Mouse (Mus musculus) intestine, embryonic 16.5 days (tissue): ENCODE data around the gene Amph. TPM values are rescaled to one million over a fixed set of nuclear protein-coding genes. Genes with fewer than 3 reads are reported as not detected.

Experiments used
- ATAC-seq: fragments of 200-750 bp; cut with Nextera tagmentation; 2 replicates; pipeline ENCODE4 v1.8.0; 2017; ENCODE audit warnings: moderate TSS enrichment, moderate library complexity
- H3K27ac ChIP-seq: fragments of 300-500 bp; sonication (generic); 2 replicates; pipeline ENCODE4 v1.5.1; 2014; ENCODE audit warnings: mild to moderate bottlenecking, low read length
- H3K27me3 ChIP-seq: fragments of 300-500 bp; sonication (generic); replicated peaks from 2 replicates; pipeline ENCODE4 v1.6.1; 2014; ENCODE audit warnings: low read length, control low read depth, mixed read lengths; ENCODE audit not compliant: control insufficient read depth, insufficient read depth
- H3K36me3 ChIP-seq: fragments of 300-500 bp; sonication (generic); 2 replicates; pipeline ENCODE4 v1.6.1; 2014; ENCODE audit warnings: low read length, control low read depth; ENCODE audit not compliant: control insufficient read depth, insufficient read depth
- H3K4me1 ChIP-seq: fragments of 300-500 bp; sonication (generic); 2 replicates; pipeline ENCODE4 v1.6.1; 2014; ENCODE audit warnings: low read length, control low read depth, mixed read lengths; ENCODE audit not compliant: control insufficient read depth, insufficient read depth
- H3K4me2 ChIP-seq: fragments of 300-500 bp; sonication (generic); 2 replicates; pipeline ENCODE4 v1.6.1; 2014; ENCODE audit warnings: low read depth, low read length, control low read depth
- H3K4me3 ChIP-seq: fragments of 300-500 bp; sonication (generic); 2 replicates; pipeline ENCODE4 v1.5.1; 2014; ENCODE audit warnings: mild to moderate bottlenecking, low read length
- H3K9ac ChIP-seq: fragments of 300-500 bp; sonication (generic); 2 replicates; pipeline ENCODE4 v1.6.1; 2014; ENCODE audit warnings: low read depth, low read length
- H3K9me3 ChIP-seq: fragments of 300-500 bp; sonication (generic); 2 replicates; pipeline ENCODE4 v1.6.1; 2016; ENCODE audit warnings: low read length, control low read depth; ENCODE audit not compliant: control insufficient read depth
- WGBS: fragments of 180-500 bp; shearing (Covaris S2); extraction: QIAGEN DNeasy Blood & Tissue Kit; methylation state at CpG from one replicate; pipeline ENCODE4 v1.1.7; 2014; 5-methylcytosine and 5-hydroxymethylcytosine counted together
- polyA plus RNA-seq: library from polyadenylated mRNA; unstranded; fragments of >200 nt; fragmentation: Nextera tagmentation; extraction: Ambion mirVana; gene quantifications from 2 replicates; pipeline ENCODE4 v1.2.1, GENCODE M21; 2015

Gene Amph
- polyA plus RNA-seq, 1 experiment from 2014 or later, result 1.8 TPM

DNA sequence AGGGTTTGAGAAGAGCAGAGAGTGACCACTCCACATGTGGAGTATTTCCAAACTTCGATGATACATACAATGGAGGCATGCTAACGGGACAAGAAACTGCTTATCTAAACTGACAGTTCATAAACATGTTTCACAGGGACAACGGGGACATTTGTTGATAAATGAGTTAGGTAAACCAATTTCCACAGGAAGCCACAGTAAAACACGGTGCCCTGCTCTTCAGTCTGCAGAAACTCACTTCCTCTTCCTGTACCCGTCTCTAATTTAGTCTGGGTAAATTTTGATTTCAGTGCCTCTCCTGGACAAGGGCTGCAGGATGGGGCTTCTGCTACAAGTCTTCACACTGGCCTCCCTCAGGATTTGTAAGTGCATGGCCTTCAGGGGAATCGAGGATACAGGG, 242.0 kb downstream of the Amph start:
- Histone ChIP-seq H3K27me3 (no peaks in the 10 kb centered on the region), H3K4me3 (no peak overlapping the region), H3K27ac (no peak overlapping the region), H3K4me2 (no peak overlapping the region), H3K36me3 (no peaks in the 10 kb centered on the region), H3K4me1 (no peaks in the 10 kb centered on the region), H3K9ac (no peak overlapping the region), H3K9me3 (no peaks in the 10 kb centered on the region)
- ATAC-seq, result no peak
- WGBS, result 36% methylated on average over 6 of the region's 6 CpGs

DNA sequence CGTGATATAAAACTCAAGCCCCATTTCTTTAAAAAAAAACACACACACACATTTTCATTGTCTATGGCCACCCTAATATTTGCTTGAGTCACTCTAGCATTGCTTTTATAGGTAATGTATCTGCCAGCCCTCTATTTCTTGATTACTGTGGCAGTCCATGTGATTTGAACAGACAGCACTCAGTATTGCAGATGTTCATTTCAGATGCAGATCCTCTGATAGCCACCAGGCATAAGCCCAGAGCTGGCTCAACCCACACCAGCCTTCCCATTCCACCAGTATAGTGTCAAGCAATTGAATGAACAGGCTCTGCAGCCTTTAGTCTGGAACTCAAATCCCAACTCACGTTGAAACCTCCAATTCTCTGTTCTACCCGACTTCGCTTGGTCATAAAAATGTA, 246.8 kb downstream of the Amph start:
- Histone ChIP-seq H3K27me3 (no peaks in the 10 kb centered on the region), H3K36me3 (no peaks in the 10 kb centered on the region), H3K27ac (no peak overlapping the region), H3K4me3 (no peak overlapping the region), H3K4me2 (no peak overlapping the region), H3K9ac (no peak overlapping the region), H3K9me3 (no peaks in the 10 kb centered on the region), H3K4me1 (no peaks in the 10 kb centered on the region)
- no peak for ATAC-seq
- 84% methylated on average over 4 of the region's 4 CpGs for WGBS

DNA sequence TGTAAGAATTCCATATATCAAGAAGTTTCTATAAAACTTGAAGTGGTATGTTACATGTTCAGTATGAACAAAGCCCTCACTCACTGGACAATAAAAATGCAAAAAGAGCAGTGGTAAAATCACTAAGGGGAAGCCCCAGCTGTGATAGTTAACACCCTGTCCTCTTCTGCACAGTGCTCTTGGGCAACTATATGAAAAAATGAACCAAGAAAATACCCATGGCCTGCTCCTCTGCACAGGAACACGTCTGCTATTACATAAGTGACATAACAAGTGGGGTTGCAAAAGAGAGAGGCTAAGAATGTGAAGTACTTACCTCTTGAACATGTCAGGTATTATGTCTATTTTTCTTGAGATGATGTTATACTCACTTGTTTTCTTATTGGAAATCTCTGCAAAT, 247.5 kb downstream of the Amph start:
- Histone ChIP-seq H3K36me3 (no peaks in the 10 kb centered on the region), H3K4me1 (no peaks in the 10 kb centered on the region), H3K27me3 (no peaks in the 10 kb centered on the region), H3K4me2 (no peak overlapping the region), H3K9me3 (no peaks in the 10 kb centered on the region), H3K4me3 (no peak overlapping the region), H3K27ac (no peak overlapping the region), H3K9ac (no peak overlapping the region)
- WGBS, result 35% methylated on average over 1 of the region's 1 CpGs
- no peak for ATAC-seq

Other genes starting within 250 kb of the Amph start
- 62.5 and 64.2 TPM in 2 replicates for gene Vps41, start 230.9 kb upstream of the Amph start, polyA plus RNA-seq